Mouse (Mus musculus): Measurements from ENCODE around the gene Slc22a1. TPM values are rescaled to one million over a fixed set of nuclear protein-coding genes. Genes with fewer than 3 reads are reported as not detected.

Slc22a1 gene
- 1.2 TPM in 1 of 2 replicates, not detected in the other for polyA plus RNA-seq (2011; ENCODE audit: insufficient read depth, insufficient read length, low replicate concordance, missing spikeins)

DNA sequence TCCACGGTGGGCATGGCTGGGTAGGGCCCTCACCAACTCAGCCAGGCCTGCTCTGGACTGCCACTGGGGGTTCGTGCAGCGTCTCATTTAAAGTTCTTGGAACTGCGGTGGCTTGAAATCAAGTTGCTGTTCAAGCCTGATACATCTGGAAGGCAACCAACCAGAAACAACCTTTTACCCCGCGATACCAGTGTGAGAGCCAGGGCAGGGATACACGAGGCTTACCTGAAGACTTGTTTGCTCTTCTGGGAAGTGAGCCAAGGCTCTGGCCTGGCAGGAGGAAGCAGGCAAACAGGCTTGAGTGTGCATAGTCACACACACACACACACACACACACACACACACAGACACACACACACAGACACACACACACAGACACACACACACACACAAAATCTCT, at the start of gene Slc22a1:
Slc22a1 (minus strand) TSS at position 184 of the 400 bp plus-strand sequence.
- H3K4me3 ChIP-seq (replicated peaks; ENCODE audit: control insufficient read depth, low read depth, low read length): no peak within 1 kb of the TSS
- H3K27ac ChIP-seq (ENCODE audit: control insufficient read depth, insufficient read depth, low read depth, low read length, poor library complexity): no peak within 1 kb of the TSS
- TF ChIP-seq POLR2A (IDR thresholded peaks at IDR 0.05; ENCODE audit: borderline replicate concordance, control insufficient read depth, low read depth, low read length): no peak
- no peak for TF ChIP-seq CTCF (IDR thresholded peaks at IDR 0.05; ENCODE audit: control insufficient read depth, insufficient read depth, low read length)
- 66% methylated on average over 7 of the region's 7 CpGs for WGBS
- H3K4me1 ChIP-seq (ENCODE audit: control insufficient read depth, insufficient read depth, low read length): no peaks in the 10 kb centered on the region; the same call in 1 of the 2 replicates

DNA sequence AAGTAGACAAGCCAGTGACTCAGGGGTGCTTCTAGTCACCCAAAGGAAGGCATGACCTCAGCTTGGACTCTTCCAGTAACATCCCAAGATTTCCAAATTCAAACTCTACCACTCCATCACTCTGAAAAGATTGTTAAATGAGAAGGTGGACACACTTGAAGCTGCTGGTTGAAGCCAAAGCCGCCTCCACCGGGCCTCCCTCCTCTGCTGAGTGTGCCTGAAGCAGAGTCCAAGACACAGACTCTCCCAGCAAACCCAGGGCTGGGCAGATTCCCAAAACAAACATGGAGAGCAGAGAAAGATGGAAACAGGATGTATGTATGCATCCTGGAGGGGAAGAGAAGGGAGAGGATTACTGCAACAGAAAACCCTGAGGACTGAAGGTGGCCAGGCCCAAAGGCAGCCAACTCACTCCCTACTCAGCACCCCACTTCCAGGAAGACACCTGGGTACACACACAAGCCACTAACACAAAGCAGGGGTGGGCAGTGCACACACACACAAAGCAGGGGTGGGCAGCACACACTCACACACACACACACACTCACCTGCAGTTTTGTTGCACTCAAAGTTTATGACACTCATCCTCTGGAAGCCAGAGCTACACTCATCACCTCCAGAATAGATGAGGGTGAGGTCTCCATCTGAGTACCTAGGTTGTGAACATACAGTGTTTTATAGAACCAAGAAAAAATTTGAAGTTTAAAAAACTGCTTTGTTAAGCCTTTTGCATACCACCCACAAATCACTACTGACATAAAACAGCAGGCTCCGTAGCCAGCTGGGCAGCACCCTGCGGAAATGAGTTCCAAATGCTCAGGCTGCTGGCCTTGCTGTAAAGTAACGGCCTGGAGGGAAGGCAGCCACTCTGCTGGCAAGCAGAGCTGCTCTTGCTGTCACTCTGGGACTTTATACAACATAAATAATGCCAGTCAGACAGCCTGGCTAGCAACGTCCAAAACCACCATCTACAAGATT, 49.4 kb upstream of the Slc22a1 start:
- 48% methylated on average over 6 of the region's 6 CpGs for WGBS

DNA sequence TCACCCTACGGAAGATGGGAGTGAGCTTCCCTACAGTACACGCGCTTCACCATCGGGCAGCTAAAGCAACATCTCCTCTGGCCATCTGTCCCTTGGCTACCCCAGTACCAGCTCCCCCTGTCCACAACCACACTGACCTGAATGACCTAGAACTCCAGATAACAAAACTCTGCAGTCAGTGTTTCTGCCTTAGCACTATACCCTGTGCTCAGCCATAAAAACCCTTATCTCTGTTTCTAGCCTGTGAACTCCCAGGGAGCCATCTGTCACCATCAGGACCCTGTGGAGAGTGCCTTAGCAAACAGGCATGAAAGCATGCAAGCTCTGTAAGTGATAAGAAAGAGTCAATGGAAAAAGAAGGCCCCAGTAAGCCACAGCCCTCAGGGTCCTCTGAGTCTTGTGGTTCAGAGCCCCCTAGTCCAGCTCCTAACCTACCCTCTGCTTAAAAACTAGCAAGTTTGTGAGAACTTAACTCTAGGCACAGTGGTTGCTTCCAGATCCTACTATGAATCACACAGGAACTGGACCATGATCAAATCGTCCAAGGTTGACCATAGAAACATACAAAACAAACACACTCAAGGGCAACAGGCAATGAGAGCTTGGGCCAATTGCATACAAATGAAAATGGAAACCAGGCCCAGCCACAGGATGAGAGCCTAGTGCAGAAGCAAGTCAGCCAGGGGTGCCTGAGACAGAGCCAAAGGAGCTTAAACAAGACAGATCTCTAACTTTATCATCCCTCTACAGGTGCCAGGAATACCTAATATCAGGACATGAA, 48.5 kb upstream of the Slc22a1 start:
- H3K4me3 ChIP-seq (replicated peaks; ENCODE audit: control insufficient read depth, low read depth, low read length): no peak overlapping the region
- no peak for TF ChIP-seq POLR2A (IDR thresholded peaks at IDR 0.05; ENCODE audit: borderline replicate concordance, control insufficient read depth, low read depth, low read length)
- TF ChIP-seq CTCF (IDR thresholded peaks at IDR 0.05; ENCODE audit: control insufficient read depth, insufficient read depth, low read length): no peak
- WGBS: 52% methylated on average over 5 of the region's 5 CpGs
- H3K4me1 ChIP-seq (ENCODE audit: control insufficient read depth, insufficient read depth, low read length): no peaks in the 10 kb centered on the region
- H3K27ac ChIP-seq (ENCODE audit: control insufficient read depth, insufficient read depth, low read depth, low read length, poor library complexity): no peak overlapping the region

More for the DNA sequence above, 49.4 kb upstream of the Slc22a1 start:
- Histone ChIP-seq H3K4me1 (ENCODE audit: control insufficient read depth, insufficient read depth, low read length) (no peaks in the 10 kb centered on the region), H3K4me3 (replicated peaks; ENCODE audit: control insufficient read depth, low read depth, low read length) (no peak overlapping the region), H3K27ac (ENCODE audit: control insufficient read depth, insufficient read depth, low read depth, low read length, poor library complexity) (no peak overlapping the region)
- TF ChIP-seq POLR2A (IDR thresholded peaks at IDR 0.05; ENCODE audit: borderline replicate concordance, control insufficient read depth, low read depth, low read length) (no peak), CTCF (IDR thresholded peaks at IDR 0.05; ENCODE audit: control insufficient read depth, insufficient read depth, low read length) (no peak)

DNA sequence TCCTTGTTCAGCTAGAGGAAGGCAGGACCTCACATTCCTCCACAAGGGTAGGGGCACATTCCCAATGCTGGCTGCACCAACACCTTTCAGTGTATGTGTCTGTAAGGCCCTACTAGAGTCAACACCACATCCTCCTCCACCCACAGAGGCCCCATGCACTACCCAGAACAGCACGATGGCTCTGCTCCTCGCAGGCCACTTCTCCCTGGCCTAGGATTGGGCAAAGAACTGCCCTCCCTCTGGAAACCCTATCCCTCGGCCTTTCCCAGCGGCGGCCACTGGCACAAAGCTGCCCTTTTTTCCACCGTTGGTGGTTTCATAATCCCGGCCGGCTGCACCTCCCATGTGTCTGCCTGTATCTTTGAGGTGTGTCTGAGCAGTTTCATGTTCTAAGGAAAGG, 47.0 kb upstream of the Slc22a1 start:
- WGBS: 15% methylated on average over 8 of the region's 8 CpGs
- Histone ChIP-seq H3K27ac (ENCODE audit: control insufficient read depth, insufficient read depth, low read depth, low read length, poor library complexity) (no peak overlapping the region), H3K4me3 (replicated peaks; ENCODE audit: control insufficient read depth, low read depth, low read length) (no peak overlapping the region), H3K4me1 (ENCODE audit: control insufficient read depth, insufficient read depth, low read length) (no peaks in the 10 kb centered on the region)
- no peak for TF ChIP-seq POLR2A (IDR thresholded peaks at IDR 0.05; ENCODE audit: borderline replicate concordance, control insufficient read depth, low read depth, low read length)
- TF ChIP-seq CTCF (IDR thresholded peaks at IDR 0.05; ENCODE audit: control insufficient read depth, insufficient read depth, low read length): no peak

DNA sequence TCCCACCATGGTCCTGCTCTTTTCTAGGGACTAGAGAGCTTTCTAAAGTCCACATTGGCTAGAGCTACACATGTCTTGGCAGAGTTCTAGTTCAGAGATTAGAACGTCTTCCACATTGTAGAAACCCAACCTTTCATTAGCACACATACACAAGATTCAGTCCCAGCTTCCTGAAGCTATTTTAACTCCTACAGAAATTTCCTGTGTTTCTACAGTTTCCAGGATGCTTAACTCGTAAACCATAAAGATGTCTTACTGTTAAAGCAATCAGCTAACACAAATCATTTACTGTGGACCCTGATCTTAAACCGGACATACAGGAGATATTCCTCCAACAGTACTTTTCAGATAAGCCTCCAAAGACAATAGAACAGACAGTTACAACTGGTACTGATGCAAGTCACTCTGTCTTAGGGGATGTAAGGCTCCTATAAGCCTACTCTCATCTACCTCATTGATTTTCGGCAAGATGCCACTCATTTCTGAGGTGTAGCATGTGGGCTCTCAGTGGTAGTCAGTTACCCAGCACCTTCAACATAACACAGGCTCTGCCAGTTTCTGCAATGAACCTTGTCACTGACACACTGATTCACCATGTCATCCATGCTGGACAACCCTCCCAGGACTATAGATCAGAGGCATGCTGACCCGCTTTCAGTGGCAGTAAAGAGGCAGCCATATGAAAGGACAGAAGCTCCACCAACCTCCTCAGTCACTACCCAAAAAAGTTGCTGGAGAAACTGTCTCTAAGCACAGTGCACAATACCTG, 45.7 kb upstream of the Slc22a1 start:
- no peak overlapping the region for H3K4me3 ChIP-seq (replicated peaks; ENCODE audit: control insufficient read depth, low read depth, low read length)
- H3K4me1 ChIP-seq (ENCODE audit: control insufficient read depth, insufficient read depth, low read length): no peaks in the 10 kb centered on the region
- no peak overlapping the region for H3K27ac ChIP-seq (ENCODE audit: control insufficient read depth, insufficient read depth, low read depth, low read length, poor library complexity)
- 71% methylated on average over 5 of the region's 5 CpGs for WGBS
- TF ChIP-seq CTCF (IDR thresholded peaks at IDR 0.05; ENCODE audit: control insufficient read depth, insufficient read depth, low read length) (no peak), POLR2A (IDR thresholded peaks at IDR 0.05; ENCODE audit: borderline replicate concordance, control insufficient read depth, low read depth, low read length) (no peak)

DNA sequence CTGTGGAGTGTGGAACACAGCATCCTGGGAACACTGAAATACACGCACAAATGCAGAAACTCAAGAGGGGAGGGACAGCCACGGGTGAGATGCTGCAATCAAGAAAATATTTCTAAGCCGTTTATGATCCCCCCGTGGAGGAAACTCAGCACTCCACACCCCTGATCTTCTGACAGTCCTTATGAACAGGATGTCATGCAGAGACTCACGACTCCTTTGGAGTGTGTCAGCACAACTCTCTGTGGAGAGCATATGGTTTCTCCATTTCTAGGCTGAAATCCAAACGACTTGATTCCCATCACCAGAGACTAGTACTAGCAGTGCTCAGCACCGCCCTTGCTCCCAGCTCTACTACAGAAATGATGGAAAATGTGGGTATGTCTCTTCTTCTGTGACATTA, 42.6 kb upstream of the Slc22a1 start:
- WGBS: 55% methylated on average over 7 of the region's 7 CpGs
- Histone ChIP-seq H3K27ac (ENCODE audit: control insufficient read depth, insufficient read depth, low read depth, low read length, poor library complexity) (no peak overlapping the region), H3K4me1 (ENCODE audit: control insufficient read depth, insufficient read depth, low read length) (peaks cover 1% of the 10 kb centered on the region; the same call in 1 of the 2 replicates), H3K4me3 (replicated peaks; ENCODE audit: control insufficient read depth, low read depth, low read length) (no peak overlapping the region)
- no peak for TF ChIP-seq POLR2A (IDR thresholded peaks at IDR 0.05; ENCODE audit: borderline replicate concordance, control insufficient read depth, low read depth, low read length)
- no peak for TF ChIP-seq CTCF (IDR thresholded peaks at IDR 0.05; ENCODE audit: control insufficient read depth, insufficient read depth, low read length)

DNA sequence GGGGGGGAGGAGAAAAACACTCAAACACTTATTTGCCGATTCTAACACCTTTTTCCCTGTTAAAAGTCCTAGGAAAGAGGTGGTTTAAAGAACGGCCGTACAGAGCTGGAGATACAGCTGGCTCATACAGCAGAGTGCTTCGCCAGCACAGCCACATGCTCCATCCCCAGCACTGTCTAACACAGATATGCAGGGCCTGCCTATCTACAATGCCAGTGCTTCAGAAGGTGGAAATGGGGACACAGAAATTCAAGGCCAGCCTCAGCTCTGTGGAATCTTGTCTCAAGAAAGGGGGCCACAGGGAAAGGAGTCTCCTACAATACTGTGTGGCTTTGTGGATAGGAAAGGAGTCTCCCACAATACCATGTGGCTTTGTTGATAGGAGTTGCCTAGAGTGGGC, 41.8 kb upstream of the Slc22a1 start:
- Histone ChIP-seq H3K4me3 (replicated peaks; ENCODE audit: control insufficient read depth, low read depth, low read length) (no peak overlapping the region), H3K4me1 (ENCODE audit: control insufficient read depth, insufficient read depth, low read length) (peaks cover 1% of the 10 kb centered on the region; the same call in 1 of the 2 replicates), H3K27ac (ENCODE audit: control insufficient read depth, insufficient read depth, low read depth, low read length, poor library complexity) (no peak overlapping the region)
- TF ChIP-seq POLR2A (IDR thresholded peaks at IDR 0.05; ENCODE audit: borderline replicate concordance, control insufficient read depth, low read depth, low read length) (no peak), CTCF (IDR thresholded peaks at IDR 0.05; ENCODE audit: control insufficient read depth, insufficient read depth, low read length) (no peak)
- 76% methylated on average over 4 of the region's 4 CpGs for WGBS
